In the genomic region with DNA sequence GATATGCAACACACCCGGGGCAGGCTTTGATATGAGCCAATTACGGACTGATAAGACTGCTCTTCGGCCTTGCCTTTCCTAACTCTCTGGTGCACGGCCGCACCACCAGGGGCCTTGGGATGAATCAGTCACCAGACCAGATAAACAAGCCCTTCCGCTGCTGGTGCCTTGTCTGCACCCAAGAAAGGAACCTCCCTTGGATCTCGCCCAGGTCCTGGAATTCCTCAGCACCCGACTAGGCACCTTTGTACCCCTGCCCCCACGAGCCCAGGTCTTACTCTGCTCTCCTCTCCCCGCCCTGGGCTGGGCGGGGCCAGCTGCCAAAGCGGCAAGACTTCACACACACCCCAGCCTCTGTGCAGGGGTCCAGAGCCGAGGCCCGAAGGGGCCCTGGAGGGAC, we compare ENCODE assay signal across 8 mouse cellular contexts. TPM values are rescaled to one million over a fixed set of nuclear protein-coding genes. Genes with fewer than 3 reads are reported as not detected.
DNase-seq lines count a peak whose midpoint lies in the region; ATAC-seq and TF ChIP-seq lines count a peak whose summit lies in the region.

A gene (plus strand): TSS at position 356 of the 400 bp plus-strand sequence.

- H3K27me3 ChIP-seq in kidney, embryonic 16.5 days (ENCODE audit: insufficient read depth, low read length), result no peaks in the 10 kb centered on the region
- no peaks in the 10 kb centered on the region for H3K27me3 ChIP-seq in lung, embryonic 15.5 days

- DNase-seq in gastrocnemius, adult 2 months, result peak; percentile 17
- no peak for DNase-seq in gastrocnemius, adult 8-10 months (ENCODE audit: low spot score in 2 of 2)
- DNase-seq in R1 (ENCODE audit: low read depth, low spot score), result peak; percentile 32
- DNase-seq in cerebellum, postnatal 4 days (ENCODE audit: low spot score in 2 of 2), result no peak
- no peak for DNase-seq in natural killer cell, adult 2 months (ENCODE audit: low spot score in 2 of 2)
- DNase-seq in embryo, embryonic 10 days (ENCODE audit: low spot score), result no peak

- peak within 1 kb of the TSS; percentile 44 for H3K9ac ChIP-seq in kidney, embryonic 16.5 days (replicated peaks; ENCODE audit: low read length)
- H3K9ac ChIP-seq in lung, embryonic 15.5 days, result no peak within 1 kb of the TSS

- no peaks in the 10 kb centered on the region for H3K36me3 ChIP-seq in kidney, embryonic 16.5 days (ENCODE audit: insufficient read depth, low read length)
- no peaks in the 10 kb centered on the region for H3K36me3 ChIP-seq in lung, embryonic 15.5 days

- H3K27ac ChIP-seq in gastrocnemius, adult 2 months, result no peak within 1 kb of the TSS
- no peak within 1 kb of the TSS for H3K27ac ChIP-seq in kidney, embryonic 16.5 days (ENCODE audit: low read length)
- H3K27ac ChIP-seq in lung, embryonic 15.5 days, result no peak within 1 kb of the TSS

- no peak within 1 kb of the TSS for H3K4me3 ChIP-seq in gastrocnemius, adult 2 months
- no peak within 1 kb of the TSS for H3K4me3 ChIP-seq in kidney, embryonic 16.5 days (ENCODE audit: low read length)
- H3K4me3 ChIP-seq in lung, embryonic 15.5 days, result peak within 1 kb of the TSS; percentile 25

- no peak for ATAC-seq in kidney, embryonic 16.5 days (ENCODE audit: low FRiP score, low TSS enrichment)
- no peak; the same call in 1 of the 2 replicates for ATAC-seq in lung, embryonic 15.5 days (ENCODE audit: borderline replicate concordance, extremely low read depth, low FRiP score, low TSS enrichment)

- peaks cover 4% of the 10 kb centered on the region for H3K9me3 ChIP-seq in kidney, embryonic 16.5 days (ENCODE audit: low read length)
- H3K9me3 ChIP-seq in lung, embryonic 15.5 days, result no peaks in the 10 kb centered on the region

- 45% methylated on average over 14 of the region's 14 CpGs for WGBS in kidney, embryonic 16.5 days
- WGBS in lung, embryonic 15.5 days, result 15% methylated on average over 14 of the region's 14 CpGs

- intact Hi-C loops in gastrocnemius, adult 2 months (cut with DNase I), result no loop called here

- 0 out of 2 replicates have a peak within 1 kb of the TSS, but pooled peaks have one; percentile 8 for H3K4me2 ChIP-seq in kidney, embryonic 16.5 days (replicated peaks; ENCODE audit: low read depth, low read length)
- H3K4me2 ChIP-seq in lung, embryonic 15.5 days, result peak within 1 kb of the TSS; percentile 48

- TF ChIP-seq CTCF in gastrocnemius, adult 2 months (IDR thresholded peaks at IDR 0.05), result no peak

- H3K4me1 ChIP-seq in kidney, embryonic 16.5 days (ENCODE audit: insufficient read depth, low read length), result no peaks in the 10 kb centered on the region
- peaks cover 13% of the 10 kb centered on the region for H3K4me1 ChIP-seq in lung, embryonic 15.5 days

RNA-seq across cellular contexts. Expression of the gene that starts here (rescaled TPM):
- not detected for total RNA-seq in gastrocnemius, adult 2 months (2021)
- not detected for total RNA-seq in gastrocnemius, adult 8-10 months (2022)
- 0.11 TPM in 1 of 2 replicates, not detected in the other for polyA plus RNA-seq in kidney, embryonic 16.5 days (2015; fragmentation: Nextera tagmentation; extraction: Ambion mirVana)
- 0.12 TPM in 1 of 2 replicates, not detected in the other for polyA plus RNA-seq in lung, embryonic 15.5 days (2015; fragmentation: Nextera tagmentation; extraction: Ambion mirVana)

Comparison
In these comparisons a context has a peak if more than half of its experiments do, and no peak if none do; other contexts are left out.
1. Peak in DNase-seq in gastrocnemius, adult 2 months; RNA of the gene not detected or under 1 TPM.